Mouse (Mus musculus) left cerebral cortex, postnatal 4 days (tissue): ENCODE measurements at regions not wholly inside any gene's neighbourhood (a gene's known extent, or its start where the extent isn't known, plus 50 kb on each side); places are given as distances from the start of the nearest gene placed in this dataset.

ENCODE experiments used
- DNase-seq: peaks from one replicate; pipeline ENCODE4 v3.0.0-alpha.2; 2022
- intact Hi-C: fragments of 180-260 bp; cut with DNase I; formaldehyde crosslinking; loops from one replicate; pipeline ENCODE4 v1.15.1; 2025

DNA sequence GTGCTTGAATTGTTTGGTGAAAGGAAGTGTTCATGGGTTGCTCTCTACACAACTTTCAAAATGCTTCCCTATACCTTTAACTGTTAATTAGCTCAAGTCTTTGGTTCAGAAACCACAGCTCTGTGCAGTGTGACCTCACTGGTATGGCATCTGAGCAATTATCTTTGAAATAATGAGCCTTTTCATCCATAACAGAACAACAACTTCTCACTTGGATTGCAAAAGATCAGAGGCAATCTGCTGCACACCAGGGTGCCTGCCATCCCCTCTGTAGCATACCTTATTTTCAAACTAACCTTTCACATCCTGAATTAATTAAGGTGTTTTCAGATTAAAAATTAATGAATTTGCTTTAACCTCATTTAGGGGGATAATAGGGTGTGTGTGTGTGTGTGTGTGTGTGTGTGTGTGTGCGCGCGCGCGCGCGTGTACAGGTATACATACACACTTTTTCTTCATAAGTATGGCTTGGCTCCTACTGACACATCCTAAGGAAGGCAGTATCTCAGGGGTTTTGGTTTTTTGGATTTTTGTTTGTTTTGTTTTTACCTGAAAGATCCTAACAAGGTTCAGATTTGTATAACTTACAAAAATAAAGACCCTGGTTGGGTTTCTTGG, 493.8 kb downstream of the Rapgef2 start:
- peak; percentile 23 for DNase-seq
- intact Hi-C loops = no loop called here

DNA sequence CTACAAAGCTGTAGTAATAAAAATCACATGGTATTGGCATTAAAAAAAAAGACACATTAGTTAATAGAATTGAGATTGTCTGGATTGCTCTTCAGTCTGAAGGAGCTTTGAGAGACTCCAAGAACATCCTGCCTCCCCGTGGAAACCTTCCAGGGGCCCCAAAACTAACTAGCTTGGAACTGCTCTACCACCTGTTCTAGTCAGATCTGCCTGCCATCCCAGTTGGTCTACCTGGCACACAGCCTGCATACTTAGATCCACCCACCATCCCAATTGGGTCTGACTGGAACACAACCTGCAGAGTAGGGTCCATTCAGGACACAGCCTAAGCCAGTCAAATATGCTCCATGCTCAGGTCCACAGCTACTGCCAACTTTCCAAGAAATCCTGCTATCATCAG, 503.6 kb downstream of the Rapgef2 start:
- no peak for DNase-seq
- intact Hi-C loops = no loop called here

DNA sequence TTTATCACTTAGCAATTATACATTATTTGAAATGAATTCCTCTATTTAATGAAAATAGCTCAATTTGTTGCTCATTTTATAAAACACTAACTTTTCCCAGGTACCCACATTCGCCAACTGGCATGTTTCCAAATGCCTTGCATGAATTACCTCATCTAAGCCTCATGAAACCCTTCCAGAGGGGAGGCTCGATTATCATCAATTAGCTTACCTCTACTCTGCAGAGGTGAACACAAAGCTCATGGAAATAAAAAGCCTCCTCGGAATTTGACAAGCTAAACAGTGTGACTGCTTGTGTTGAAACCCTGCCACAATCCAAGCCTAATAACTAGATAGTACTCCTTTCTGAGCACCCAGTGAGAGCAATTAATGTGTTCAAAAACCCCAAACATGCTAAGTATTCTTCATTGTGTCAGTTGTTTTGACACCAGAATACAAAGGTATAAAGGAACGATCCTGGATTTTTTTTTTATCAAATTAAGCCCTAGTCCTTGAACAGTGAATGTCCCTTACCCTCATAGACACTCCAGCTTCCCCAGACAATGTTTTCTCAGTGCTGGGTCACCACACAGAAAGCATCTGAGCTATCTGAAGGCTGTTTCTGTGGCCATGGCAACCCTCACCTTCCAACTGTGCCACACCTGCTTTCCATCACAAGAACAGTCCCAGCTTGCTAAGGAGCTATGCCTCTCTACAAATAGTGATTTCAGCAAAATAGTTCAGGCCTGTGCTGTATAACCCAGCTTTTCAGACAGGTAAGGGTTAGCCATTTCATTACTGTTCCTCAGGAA, 530.4 kb downstream of the Rapgef2 start:
- DNase-seq = peak; percentile 36
- intact Hi-C loops = no loop called here

DNA sequence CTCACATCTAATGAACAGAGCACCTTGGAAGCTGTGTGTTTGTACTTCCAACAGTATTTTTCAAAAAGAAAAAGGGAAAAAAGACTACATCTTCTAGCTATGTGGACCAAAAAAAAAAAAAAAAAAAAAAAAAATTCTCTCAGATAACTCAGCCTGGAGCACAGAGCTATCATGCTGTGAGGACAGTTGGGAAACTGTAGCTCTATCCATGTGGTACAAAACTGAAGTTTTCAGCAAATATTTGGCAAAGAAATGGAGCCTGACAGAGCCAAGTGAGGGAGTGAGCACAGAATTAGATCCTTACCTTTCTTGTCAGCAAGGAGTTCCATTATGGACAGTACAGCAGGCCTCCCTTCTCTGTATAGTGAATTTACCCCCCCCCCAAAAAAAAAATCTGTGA, 550.2 kb downstream of the Rapgef2 start:
- DNase-seq = peak; percentile 3
- intact Hi-C loops = no loop called here

DNA sequence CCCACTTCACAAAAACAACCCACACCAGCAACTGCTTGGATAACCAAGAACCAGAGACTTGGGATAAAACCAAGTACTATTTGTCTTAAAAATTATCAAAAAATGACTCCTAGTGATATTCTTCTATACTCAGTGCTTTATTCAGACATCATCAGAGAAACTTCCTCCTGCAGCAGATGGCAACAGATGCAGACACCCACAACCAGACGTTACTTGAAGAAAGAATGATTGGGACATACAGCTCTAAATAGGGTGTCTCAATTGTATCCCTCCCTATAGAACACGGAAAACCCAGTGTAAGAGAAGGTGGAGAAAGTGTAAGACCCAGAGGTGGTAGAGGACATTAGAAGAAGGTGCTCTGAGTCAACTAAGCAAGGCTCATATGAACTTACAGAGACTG, 569.6 kb downstream of the Rapgef2 start:
- no peak for DNase-seq
- intact Hi-C loops = no loop called here

DNA sequence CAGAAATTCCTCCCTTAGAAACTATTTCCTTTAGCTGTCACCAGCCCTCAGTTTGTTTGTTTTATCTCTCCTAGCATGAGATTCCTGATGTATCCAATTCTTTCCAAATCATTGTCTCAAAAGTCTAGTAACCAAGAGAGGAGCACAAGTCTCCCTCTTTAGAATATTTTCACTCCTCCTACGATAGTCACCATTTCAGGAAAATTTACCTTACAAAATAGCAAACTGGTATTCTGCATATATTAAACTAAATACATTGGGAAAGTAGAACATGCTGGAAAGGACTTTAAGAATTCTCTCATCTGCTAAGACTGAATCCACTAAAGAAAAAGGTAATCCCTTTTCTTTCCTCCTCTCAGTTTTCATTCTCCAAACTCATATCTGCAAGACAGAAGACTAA, 578.6 kb downstream of the Rapgef2 start:
- DNase-seq = no peak
- intact Hi-C loops = no loop called here

DNA sequence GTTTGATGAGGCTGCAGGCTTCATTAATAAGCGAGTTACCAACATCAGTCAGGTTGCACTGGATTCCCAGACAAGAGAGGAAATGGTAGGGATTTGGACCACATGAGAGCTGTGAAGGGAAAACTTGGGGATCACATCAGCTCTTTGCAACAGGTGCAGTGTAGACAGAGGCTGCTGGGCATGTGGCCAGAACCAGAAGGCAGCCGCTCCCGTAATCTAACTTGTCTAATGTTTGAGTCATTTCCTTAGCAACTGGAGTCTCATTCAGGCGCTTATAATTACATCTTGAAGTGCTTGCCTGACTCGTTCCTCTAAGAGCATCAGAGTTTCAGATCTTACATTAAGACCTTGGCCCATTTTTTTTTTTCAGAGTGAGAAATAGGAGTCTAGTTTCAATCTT, 587.4 kb downstream of the Rapgef2 start:
- DNase-seq = peak; percentile 40
- intact Hi-C loops = no loop called here

DNA sequence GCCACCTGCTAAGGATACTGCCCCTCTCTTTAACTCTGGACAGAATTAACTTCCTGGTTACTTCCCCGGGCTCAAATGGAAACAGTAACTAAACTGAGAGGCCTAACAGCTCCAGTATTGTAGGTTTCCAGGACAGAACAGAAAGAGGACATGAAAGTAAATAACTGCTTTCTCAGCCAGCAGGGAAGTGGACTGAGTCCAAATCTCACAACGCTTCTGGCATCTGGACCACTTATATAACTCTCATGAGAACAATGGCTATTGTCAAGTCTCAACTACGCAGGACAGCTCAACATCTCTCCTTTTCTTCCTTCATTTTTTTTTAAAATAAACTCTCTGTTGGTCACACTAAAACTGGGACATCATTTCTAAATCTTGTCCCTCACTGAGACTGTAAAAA, 594.8 kb downstream of the Rapgef2 start:
- DNase-seq = peak; percentile 24
- intact Hi-C loops = no loop called here

DNA sequence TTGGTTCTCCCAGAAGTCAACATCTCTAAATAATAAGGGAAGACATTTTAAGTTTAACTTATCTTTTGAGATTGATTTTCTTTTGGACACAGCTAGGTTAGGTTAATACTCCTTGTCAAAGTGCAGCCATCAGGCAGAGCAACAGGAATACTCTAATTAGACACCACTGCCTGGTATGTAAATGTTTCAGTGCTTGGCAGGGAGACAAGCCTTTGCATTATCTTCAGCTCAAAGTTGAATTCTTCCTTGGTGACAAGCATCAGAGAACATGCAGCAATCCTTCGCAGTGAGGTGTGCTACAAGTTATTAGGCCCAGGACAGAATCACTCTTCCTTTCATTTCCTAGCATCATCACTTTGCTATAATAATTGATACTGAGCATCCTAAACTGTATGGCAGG, 608.7 kb downstream of the Rapgef2 start:
- intact Hi-C loops = no loop called here
- DNase-seq = no peak

DNA sequence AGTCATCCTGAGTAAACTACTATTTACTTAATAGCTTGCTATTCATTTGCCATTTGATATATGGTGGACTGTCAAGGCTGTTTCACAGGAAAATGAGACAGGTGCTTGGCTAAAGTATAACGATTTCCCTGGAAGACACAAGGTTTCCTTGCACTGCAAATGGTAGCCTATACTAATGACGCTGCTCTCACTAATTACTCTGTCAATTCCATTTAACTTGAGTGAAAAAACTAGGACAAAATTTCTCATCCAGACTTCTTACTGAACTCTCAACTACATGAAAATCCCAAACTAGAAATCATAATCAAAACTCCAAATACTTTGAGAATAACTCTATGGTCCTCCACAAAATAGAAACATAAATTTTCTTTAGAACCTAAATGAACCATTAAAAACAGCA, 609.5 kb downstream of the Rapgef2 start:
- DNase-seq = no peak
- intact Hi-C loops = no loop called here

DNA sequence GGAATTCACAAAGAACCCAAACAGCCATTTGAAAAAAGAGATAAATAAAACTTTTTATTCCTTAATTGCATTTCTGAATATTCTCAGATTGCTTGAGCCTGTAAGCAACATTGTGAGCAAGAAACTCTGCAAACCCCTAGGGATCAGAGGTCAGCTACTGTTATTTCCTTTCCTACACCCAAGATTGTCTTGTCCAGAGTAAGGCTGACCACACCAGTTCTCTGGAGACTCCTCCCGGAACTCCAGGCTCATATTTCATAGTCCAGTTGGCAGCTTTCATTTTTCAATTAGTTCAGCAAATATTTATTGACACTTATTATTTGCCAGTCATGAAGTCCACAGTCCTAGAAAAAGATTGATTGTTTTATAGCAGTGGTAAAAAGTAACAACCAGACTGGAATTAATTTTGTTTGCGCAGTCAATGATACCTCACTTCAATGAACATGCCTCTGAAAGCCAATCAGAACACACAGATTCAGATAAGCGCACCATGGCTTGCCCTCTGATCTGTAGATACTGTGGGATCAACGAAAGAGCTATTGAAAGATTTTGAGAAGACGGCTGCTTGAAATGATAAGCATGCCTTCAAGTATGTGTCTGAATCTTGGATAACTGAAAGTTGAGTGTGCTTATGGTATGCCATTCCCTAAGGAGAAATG, 611.7 kb downstream of the Rapgef2 start:
- no peak for DNase-seq
- intact Hi-C loops = no loop called here

DNA sequence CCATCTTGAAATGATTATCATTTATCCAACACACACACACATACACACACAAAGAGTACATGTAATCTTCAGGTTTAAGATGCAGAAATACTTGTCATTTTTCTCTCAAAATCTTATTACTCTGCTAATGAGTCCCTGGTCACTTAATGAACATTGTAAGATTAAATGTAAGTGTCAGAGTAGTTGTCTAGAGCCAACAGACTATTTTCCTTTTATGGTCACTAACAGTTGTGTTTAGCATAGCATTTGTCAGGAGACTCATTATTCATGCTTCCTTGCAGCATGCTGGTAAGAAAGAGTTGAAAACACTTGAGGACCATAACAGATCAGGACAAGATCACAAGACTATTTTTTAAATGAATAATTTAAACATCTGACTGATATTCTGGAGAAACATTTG, 618.3 kb downstream of the Rapgef2 start:
- no peak for DNase-seq
- intact Hi-C loops = no loop called here

DNA sequence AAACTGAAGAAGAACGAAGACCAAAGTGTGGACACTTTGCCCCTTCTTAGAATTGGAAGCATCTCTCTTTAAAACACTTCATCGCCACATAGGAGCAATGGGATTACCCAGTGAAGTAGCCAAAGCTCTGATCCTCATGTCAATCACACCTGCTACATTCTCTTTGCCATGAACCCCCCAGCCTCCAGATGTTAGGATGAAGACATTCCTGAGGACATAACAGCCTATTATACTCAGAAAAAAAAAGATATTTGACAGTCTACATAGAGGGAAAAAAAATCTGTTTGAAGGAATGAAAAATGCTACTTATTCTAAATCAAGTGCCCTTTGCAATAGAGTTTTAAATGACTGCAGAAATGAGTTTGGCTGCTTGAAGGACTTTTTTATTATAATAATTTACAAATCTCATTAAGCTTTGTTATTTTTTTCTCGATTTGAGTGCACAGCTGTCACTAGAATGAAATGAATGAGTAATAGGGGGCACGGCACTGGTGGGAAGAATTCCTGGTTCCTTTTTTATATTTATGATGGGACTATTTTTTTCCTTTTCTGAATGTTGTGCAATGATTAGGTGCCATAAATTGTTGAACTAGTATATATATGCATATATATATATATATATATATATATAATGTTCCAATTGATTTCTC, 618.8 kb downstream of the Rapgef2 start:
- no peak for DNase-seq
- intact Hi-C loops = no loop called here

DNA sequence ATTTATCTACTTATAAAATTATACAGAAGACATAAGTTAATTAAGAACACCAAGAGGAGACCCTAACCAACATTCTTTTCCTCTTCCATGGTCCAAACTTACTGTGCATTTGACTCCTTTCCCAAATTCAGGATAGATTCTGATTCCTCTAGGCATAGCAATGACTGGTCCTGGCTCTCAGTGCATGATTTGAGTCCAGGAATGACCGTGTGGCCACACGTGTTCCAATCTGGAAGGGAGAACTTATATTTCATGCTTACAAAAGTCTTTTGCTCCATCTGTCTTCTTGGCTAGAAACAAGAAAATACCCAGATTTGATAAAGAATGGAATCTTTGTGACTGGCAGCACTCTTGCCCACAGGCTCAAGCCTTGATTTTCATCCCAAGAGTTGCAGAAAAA, 638.2 kb downstream of the Rapgef2 start:
- intact Hi-C loops = no loop called here
- DNase-seq = peak; percentile 17

DNA sequence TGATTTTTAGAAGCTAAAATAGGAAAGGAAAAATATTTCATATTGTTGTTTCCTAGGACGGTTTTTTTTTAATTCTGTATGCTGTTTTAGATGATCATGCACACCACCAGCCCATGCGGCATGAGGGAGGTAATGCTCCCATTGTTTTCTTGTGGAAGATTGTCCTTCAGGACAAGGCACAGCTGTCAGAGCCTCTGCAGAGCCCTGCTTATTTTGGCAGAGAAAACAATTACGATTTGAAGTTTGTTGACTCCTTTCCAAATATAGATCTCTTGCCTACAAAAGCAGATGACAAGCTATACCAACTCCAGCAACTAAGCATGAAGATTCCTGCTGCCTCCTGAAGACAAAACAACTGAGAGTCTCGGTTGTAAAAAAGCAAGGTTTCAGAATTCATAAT, 650.9 kb downstream of the Rapgef2 start:
- intact Hi-C loops = no loop called here

DNA sequence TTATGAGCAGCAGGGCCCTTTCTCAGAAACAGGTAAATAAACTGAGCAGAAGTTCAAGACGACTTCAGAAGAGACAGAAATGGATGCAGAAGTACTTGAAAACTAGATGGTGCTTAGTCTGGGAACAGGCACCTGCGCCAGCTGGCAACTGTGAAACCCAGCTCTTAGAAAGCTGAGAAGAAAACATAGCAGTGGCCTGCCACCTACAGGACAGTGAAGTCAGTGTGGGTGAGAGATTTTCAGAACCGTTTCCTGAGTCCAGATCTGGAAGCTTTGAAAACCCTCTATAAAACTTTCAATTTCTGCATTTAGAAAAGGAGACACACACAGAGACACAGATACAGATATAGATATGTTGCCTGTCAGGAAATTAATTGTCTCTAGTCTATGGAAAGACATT, 667.4 kb downstream of the Rapgef2 start:
- intact Hi-C loops = no loop called here
- peak; percentile 65 for DNase-seq

More for the DNA sequence above, 650.9 kb downstream of the Rapgef2 start:
- peak; percentile 1 for DNase-seq

DNA sequence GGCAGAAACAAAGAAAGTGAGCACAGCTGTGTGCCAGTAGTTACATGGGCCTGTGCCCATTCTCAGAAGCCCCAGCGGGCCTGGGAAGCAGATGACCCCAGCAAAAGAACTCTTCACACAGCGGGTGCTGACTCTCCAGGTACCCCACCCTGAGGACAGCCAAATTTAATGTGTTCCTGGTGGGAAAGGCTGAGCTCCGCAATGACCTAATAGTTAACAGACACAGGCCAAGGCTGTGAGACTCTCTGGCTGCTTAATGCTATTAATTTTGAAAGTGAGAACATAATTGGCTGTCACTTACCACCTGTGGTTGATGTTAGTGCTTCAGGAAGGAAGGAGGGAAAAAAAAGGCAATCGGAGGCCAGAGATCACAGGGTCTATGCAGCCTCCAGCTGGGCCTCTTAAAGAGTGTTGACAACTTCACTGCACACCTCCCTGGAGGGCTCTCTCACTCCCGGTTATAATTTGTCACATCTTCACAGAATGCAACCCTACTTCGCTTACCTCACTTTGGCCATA, 691.5 kb downstream of the Rapgef2 start:
- intact Hi-C loops = no loop called here
- DNase-seq = no peak

DNA sequence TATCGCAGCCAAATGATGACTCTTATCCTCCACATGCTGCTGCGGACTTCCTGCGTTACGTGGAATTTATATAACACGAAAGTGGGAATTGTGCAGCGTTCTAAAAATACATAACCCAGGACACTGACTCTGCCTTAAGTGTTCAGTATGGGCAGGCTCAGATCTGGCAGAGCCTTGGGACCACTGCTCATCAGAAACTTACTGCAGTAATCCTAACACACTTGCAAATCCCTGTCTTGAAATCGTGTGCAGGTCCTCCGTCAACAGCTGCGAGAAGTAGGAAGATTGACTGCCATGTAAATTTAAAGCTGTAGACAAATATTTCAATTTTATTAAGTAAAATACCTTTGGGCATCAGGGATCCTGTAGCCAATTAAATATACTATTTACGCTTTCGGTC, 692.0 kb downstream of the Rapgef2 start:
- intact Hi-C loops = no loop called here
- DNase-seq = no peak

DNA sequence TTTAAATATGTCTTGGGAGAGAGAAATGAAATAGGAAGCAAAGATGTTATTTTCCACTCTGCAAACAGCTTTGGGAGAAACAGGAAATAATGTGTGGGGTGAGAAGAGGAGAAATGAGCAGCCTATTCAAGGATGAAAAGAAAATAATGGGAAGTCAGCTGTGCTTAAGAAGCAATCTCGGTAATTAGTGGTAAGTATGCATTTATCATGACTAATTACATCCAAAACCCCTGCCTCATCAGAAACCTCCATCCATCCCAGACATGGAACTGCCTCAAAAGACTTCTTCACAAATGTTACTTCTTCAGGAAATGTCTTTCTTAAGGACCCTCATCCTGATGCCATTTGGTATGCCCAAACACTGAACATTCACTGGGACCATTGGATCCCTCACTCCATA, 699.7 kb downstream of the Rapgef2 start:
- DNase-seq = no peak
- intact Hi-C loops = no loop called here

DNA sequence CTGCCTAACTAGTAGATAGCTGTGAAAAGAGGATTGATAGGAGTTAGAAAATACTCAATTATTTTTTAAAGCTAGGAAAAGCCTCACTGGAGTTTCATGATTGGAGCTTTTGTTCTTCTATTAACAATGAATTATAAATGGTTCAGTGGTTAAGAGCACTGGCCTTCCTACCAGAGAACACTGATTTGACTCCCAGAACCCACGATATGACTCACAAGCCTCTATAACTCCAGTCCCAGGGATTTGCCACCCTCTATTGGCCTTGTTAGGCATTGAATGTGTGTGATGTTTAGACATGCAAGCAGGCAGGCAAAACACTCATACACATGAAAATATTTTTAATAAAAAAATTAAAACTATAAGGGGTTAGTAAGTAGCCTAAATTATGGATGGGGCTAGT, 704.4 kb downstream of the Rapgef2 start:
- peak; percentile 12 for DNase-seq
- intact Hi-C loops = no loop called here

DNA sequence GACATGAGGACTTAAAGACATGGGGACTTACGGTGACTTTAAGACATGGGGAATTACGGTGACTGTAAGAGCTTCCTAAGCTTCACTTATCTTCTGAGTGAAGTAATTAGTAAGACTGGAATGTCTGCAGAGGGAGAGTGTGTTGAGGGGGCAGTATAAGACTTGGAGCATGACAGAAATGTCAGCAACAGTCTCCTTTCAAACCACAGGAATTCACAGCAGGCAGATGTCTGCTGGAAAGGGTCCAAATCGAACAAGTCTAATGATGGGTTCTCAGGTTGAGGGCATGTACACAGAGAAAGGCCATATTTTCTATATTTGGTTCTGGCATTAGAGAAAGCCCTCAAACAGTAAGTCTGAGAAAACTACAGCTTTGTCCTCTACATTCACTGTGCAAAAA, 705.2 kb downstream of the Rapgef2 start:
- intact Hi-C loops = no loop called here
- peak; percentile 28 for DNase-seq
